Mouse (Mus musculus): ENCODE results near the gene Tacr3. TPM values are rescaled to one million over a fixed set of nuclear protein-coding genes. Genes with fewer than 3 reads are reported as not detected.
A peak's percentile ranks its signal among the peaks of the same experiment; 100 is the strongest.

The Tacr3 gene
- not detected for total RNA-seq (2021)
- long read RNA-seq, experiment 1 = 0 reads
- long read RNA-seq, experiment 2 = 0 reads

- DNase-seq = peak; percentile 4
Observed at GRCm38 (mm10) chr3:134828875-134829530, at the start of gene Tacr3. Gene Tacr3 (plus strand): TSS chr3:134829007.

DNA sequence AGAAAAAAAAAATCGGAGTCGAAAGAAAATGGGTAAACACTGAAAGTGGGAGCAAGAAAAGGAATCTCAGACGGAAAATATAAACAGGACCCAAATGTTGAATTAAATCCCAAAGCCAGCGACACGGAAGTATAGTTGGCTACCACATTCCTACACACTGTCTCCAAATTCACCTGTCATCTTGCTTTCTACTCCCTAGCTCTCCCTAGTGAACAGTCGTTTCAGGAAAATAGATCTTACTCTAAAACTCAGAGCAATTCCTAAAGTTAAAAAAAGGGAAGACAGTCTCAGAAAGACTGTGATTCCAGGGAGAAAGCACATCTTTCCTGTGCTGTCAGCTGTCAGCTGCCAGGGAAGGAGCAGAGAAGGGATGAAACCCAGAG, 324 bp upstream of the Tacr3 start:
- no peak for DNase-seq

DNA sequence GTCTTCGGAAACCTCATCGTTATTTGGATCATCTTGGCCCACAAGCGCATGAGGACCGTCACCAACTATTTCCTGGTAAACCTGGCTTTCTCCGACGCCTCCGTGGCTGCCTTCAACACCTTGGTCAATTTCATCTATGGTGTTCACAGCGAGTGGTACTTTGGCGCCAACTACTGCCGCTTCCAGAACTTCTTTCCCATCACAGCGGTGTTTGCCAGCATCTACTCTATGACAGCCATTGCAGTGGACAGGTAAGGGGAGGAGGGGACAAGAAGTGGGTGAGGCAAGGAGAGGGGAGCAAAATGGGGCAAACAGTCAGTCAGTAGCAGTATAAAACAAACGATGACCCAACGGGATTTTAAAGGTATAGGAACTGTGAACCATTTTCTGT, 719 bp downstream of the Tacr3 start:
- DNase-seq = no peak

GRCm38 (mm10) chr3:134851342-134851741, 22.5 kb downstream of the Tacr3 start:
- no peak for DNase-seq

GRCm38 (mm10) chr3:134877701-134878100, 48.9 kb downstream of the Tacr3 start:
- DNase-seq = no peak

GRCm38 (mm10) chr3:134895831-134896230, 67.0 kb downstream of the Tacr3 start:
- DNase-seq = no peak

- DNase-seq = no peak
Observed at GRCm38 (mm10) chr3:134908890-134909289, 80.1 kb downstream of the Tacr3 start.

DNA sequence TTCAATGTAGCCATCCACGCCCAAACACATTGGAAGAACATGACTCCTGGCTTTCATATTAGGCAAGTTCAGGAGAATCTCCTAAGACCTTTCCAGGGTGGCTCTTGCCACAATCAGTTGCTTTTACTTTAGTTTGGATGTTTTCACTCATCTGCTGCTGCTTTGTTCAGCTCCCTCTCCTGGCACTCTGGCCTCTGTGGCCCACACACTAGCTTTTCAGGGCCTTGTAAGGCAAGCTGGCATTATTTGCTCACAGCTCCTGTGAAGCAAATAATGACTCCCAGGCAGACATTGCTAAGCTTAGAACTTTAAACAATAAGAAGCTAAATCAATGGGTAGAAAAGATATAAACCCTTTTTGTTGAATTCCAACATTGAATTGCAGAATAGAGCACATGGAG, 105.9 kb downstream of the Tacr3 start:
- DNase-seq = no peak

DNA sequence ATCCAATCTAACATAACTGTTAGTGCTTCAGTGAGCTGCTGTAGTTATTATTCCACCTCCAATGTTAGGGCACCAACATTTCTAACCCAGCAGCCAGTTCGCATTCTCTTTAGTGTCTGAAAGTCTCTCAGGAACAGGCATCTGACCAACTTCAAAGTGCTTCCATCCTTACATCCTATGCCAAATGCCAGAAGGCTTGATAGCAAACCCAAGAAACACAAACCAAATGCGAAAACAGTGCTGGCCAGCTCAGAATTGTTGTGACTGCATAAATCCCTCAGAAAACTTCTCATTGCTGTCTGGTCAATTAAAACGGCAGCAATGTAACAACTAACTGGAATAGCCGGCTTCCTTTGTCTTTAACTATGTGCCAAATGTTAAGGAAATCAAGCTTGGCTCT, 106.7 kb downstream of the Tacr3 start:
- DNase-seq = no peak

- DNase-seq = no peak
Observed at GRCm38 (mm10) chr3:134963461-134963860, 134.7 kb downstream of the Tacr3 start.

GRCm38 (mm10) chr3:134978902-134979301, 150.1 kb downstream of the Tacr3 start:
- no peak for DNase-seq

GRCm38 (mm10) chr3:134980140-134980539, 151.3 kb downstream of the Tacr3 start:
- DNase-seq = no peak
